Mouse (Mus musculus) adipocyte (in vitro differentiated cells): ENCODE results near the gene Agbl5.
A peak's percentile ranks its signal among the peaks of the same experiment; 100 is the strongest.
"Not testable (repeated sequence)": the region's sequence is repeated elsewhere in the genome, so short reads cannot be mapped to it uniquely, and the experiment has no call there.

ENCODE experiments used
- DNase-seq: peaks from one replicate; pipeline ENCODE4 v3.0.0-alpha.2; 2016; ENCODE audit warnings: low spot score

The Agbl5 gene

GRCm38 (mm10) chr5:30888337-30889087 is at the start of gene Agbl5:
TSS of gene Agbl5 (plus strand) at chr5:30888694.
- peak; percentile 95 for DNase-seq

DNA sequence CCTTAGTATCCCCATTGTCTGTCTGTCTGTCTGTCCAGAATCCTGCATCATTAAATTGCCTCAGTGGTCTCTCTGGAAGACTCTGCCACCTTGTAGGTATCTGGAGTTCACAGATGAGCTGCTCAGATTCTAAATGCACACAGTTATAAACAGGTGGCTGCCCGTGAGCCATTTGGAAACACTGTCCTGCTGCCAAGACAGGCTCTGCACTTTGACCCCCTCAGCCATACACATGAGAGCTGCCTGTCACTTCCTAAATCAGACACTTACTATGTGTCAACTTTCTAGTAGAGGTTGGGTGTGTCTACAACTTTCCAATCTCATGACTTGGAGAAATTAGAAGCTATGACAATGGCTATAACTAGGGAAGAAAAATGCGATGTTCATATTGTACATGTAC is 48.8 kb upstream of the Agbl5 start:
- DNase-seq = no peak

GRCm38 (mm10) chr5:30841896-30842295 is 46.6 kb upstream of the Agbl5 start:
- DNase-seq = no peak

GRCm38 (mm10) chr5:30849891-30850555 is 38.5 kb upstream of the Agbl5 start:
- no peak for DNase-seq

DNA sequence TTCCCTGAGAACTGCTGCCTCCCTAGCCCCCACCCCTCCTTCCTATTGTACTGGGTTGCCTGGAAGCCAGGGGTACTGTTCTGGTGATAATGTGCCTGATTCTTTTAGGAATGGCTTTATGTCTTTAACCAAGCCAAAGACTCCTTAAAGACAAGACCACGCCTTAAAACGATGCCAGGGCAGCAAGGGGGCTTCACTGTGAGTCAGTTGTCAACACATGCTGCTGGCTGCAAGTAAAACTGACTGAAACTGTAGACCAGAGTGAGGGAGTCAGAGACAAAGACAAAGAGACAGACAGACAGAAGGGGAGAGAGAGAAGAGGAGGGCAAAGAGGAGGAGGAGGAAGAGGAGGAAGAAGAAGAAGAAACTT is 38.0 kb upstream of the Agbl5 start:
- no peak for DNase-seq

- no peak for DNase-seq
These were observed 35.0 kb upstream of the Agbl5 start for GRCm38 (mm10) chr5:30853522-30853921.

- DNase-seq = peak; percentile 28
These were observed 32.8 kb upstream of the Agbl5 start for GRCm38 (mm10) chr5:30855674-30856073.

- DNase-seq = no peak
These were observed 32.4 kb upstream of the Agbl5 start for GRCm38 (mm10) chr5:30856124-30856523.

GRCm38 (mm10) chr5:30863852-30864251 is 24.6 kb upstream of the Agbl5 start:
- no peak for DNase-seq

DNA sequence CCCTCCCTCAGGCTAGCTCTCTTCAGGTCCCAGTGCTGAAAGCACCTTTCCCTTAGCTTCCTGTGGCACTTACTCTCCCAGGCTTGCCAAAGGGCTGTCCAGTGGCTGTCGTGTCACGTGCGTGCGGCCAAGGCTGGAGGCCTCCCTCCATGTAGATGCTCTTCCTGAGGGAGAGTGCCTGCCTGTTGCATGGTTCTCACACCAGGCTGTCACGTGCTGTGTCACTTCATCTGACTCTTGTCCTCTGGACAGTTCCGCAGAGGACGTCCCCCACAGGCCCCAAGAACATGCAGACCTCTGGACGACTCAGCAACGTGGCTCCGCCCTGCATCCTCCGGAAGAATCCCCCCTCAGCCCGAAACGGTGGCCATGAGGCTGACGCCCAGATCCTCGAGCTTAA is 24.2 kb upstream of the Agbl5 start:
- no peak for DNase-seq

- DNase-seq = no peak
These were observed 21.6 kb upstream of the Agbl5 start for GRCm38 (mm10) chr5:30866871-30867270.

DNA sequence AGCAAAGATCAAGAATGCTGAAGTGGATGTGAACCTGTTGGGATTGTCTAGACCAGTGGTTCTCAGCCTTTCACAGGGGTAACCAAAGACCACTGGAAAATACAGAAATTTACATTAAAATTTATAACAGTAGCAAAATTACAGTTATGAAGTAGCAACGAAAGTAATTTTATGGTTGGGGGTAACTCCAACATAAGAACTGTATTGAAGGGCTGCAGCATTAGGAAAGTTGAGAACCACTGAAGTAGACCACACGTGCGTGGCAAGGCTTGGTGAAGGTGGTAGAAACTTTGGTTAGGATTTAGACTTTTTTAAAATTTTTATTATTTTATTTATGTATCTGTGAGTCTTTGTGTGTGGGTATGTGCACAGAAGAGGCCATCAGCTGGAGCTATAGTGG is 20.8 kb upstream of the Agbl5 start, which contains the start of gene Tmem214:
TSS of gene Tmem214 (plus strand) at position 301 of the 400 bp plus-strand sequence.
- DNase-seq = no peak

GRCm38 (mm10) chr5:30868981-30869380 is 19.5 kb upstream of the Agbl5 start:
- peak; percentile 50 for DNase-seq

DNA sequence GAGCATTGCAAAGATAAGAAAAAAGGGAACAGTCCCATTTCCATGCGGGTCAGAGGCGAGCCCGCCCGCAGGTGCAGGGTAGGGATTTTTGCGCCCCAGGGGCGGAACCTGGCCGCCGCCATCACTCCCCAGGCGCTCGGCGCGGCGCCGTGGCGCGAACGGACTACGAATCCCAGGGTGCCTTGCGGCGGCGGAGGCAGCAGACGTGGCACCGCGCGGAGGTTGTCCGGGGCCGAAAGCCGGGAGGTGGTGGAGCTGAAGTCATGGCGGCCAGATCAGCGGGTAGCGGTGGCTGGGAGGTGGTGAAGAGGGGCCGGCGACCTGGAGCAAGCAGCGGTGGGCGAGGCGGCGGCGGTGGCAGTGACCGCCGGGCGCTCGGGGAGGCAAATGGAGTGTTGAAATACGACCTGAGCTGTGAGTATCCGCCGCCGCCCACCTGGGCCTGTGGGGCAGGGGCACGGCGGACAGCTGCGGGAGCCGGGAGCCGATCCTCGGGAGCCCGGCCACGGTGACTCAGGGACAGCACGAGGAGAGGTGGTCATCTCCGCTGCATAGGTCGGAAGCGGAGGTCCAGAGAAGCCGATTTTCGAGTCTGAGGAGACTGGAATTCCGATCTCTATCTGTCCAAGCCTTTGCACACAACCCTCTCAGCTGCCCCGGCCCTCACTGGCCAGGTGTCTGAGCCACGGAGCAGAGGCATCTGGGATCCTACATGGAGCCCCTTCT is 18.9 kb upstream of the Agbl5 start:
- peak; percentile 82 for DNase-seq

- DNase-seq = no peak
These were observed 18.4 kb upstream of the Agbl5 start for GRCm38 (mm10) chr5:30870131-30870406.

DNA sequence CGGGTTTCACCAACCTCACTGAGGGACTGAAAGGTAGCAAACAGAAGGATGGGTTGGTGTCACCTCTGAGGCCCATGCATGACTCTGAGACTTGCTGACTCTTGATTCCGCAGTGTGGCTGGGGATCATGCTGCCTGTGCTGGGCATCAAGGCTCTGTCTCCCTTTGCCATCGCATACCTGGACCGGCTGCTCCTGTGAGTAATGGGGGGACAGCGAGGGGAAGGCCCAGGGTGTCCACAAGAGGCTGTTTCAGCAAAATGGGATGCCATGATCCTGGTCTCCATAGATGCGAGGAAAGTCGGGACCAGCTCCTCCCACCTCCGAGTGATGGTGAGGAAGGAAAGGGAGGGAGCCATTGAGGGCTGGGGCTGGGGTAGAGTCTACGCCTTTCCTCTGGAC is 15.9 kb upstream of the Agbl5 start:
- no peak for DNase-seq

- DNase-seq = no peak
These were observed 14.1 kb upstream of the Agbl5 start for GRCm38 (mm10) chr5:30874365-30874764.

GRCm38 (mm10) chr5:30878616-30879015 is 9.9 kb upstream of the Agbl5 start:
- peak; percentile 53 for DNase-seq

DNA sequence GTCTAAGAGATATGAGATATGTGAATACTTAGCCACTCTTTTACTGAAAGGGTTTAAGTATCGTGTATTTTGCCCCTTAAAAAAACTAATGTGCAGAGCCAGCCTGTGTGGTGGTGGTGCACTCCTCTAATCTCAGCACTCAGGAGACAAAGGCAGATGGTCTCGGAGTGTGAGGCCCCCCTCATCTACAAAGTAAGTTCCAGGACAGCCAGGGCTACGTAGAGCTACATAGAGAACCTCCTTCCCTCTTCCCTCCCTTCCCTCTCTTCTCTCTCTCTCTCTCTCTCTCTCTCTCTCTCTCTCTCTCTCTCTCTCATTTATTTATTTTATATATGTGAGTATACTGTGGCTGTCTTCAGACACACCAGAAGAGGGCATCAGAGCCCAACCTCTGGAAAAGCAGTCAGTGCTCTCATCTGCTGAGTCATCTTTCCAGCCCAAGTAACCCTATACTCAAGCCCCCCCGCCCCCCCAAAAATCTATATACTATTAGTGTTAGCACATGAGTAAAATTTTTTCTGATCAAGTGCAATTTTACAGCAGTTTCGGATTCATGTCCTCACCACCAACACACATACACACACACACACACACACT is 9.0 kb upstream of the Agbl5 start:
- DNase-seq = no peak

- DNase-seq = not testable (repeated sequence)
These were observed 6.7 kb upstream of the Agbl5 start for GRCm38 (mm10) chr5:30881839-30882238.

- no peak for DNase-seq
These were observed 2.3 kb upstream of the Agbl5 start for GRCm38 (mm10) chr5:30886209-30886608.

DNA sequence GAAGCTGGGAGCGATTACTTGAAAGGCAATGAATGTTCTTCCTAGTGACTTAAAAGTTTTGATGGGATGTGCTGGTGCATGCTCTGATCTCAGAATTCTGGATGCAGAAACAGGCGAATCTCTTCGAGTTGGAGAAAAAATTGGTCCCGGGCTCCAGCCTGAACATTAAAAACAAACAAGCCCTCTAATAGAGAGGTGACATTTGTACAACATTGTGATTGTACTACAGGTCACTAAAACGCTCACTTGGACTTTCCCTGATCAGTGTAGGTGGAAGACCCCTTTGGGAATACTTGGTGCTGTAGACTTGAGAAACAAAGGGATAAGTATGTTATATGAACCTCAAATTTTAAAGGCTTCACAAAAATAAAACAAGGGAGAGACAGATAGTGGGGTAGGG is 1.8 kb upstream of the Agbl5 start:
- DNase-seq = no peak

GRCm38 (mm10) chr5:30887331-30887761 is 1.1 kb upstream of the Agbl5 start:
- DNase-seq = peak; percentile 59
